Mouse (Mus musculus) liver, embryonic 14.5 days (tissue): ENCODE results near the gene Miip. TPM values are rescaled to one million over a fixed set of nuclear protein-coding genes. Genes with fewer than 3 reads are reported as not detected.

Experiments used
- ATAC-seq: fragments of 200-750 bp; cut with Nextera tagmentation; 2 replicates; pipeline ENCODE4 v1.8.0; 2017; ENCODE audit warnings: moderate number of reproducible peaks, mild to moderate bottlenecking, moderate library complexity; ENCODE audit not compliant: insufficient read depth
- DNase-seq, 3 experiments: peaks; one replicate each; pipeline ENCODE4 v3.0.0-alpha.2; 2012 to 2013; ENCODE audit warnings: low read depth in 3 of 3, low spot score in 3 of 3
- H3K27ac ChIP-seq: fragments of 300-500 bp; sonication (generic); 2 replicates; pipeline ENCODE4 v1.5.1; 2014; ENCODE audit warnings: moderate library complexity, mild to moderate bottlenecking, control low read depth, inconsistent platforms
- H3K27me3 ChIP-seq: fragments of 300-500 bp; sonication (generic); 2 replicates; pipeline ENCODE4 v1.6.1; 2014; ENCODE audit warnings: mild to moderate bottlenecking, low read length, moderate library complexity; ENCODE audit not compliant: control insufficient read depth, insufficient read depth
- H3K36me3 ChIP-seq: fragments of 300-500 bp; sonication (generic); replicated peaks from 2 replicates; pipeline ENCODE4 v1.6.1; 2014; ENCODE audit warnings: low read depth; ENCODE audit not compliant: control insufficient read depth, insufficient read depth
- H3K4me1 ChIP-seq, 2 experiments: fragments of 200-500 bp in 1 of 2; fragments of 300-500 bp in 1 of 2; sonication (generic) in 1 of 2; replicated peaks; 2 replicates each; pipeline ENCODE4 v1.6.1; 2012 to 2014; ENCODE audit warnings: antibody characterized with exemption in 1 of 2, inconsistent platforms in 1 of 2, low read length in 1 of 2; ENCODE audit not compliant: control insufficient read depth in 2 of 2, insufficient read depth in 2 of 2
- H3K4me2 ChIP-seq: fragments of 300-500 bp; sonication (generic); 2 replicates; pipeline ENCODE4 v1.6.1; 2014; ENCODE audit warnings: low read depth, mild to moderate bottlenecking, control low read depth, moderate library complexity
- H3K4me3 ChIP-seq, 2 experiments: fragments of 200-500 bp in 1 of 2; fragments of 300-500 bp in 1 of 2; sonication (generic) in 1 of 2; 2 replicates each; pipeline ENCODE4 v1.5.1; 2012 to 2014; ENCODE audit warnings: low read depth in 2 of 2, low read length in 2 of 2, mild to moderate bottlenecking in 2 of 2, control low read depth in 1 of 2, inconsistent platforms in 1 of 2, moderate library complexity in 1 of 2; ENCODE audit not compliant: insufficient read depth in 1 of 2
- H3K9ac ChIP-seq: fragments of 300-500 bp; sonication (generic); replicated peaks from 2 replicates; pipeline ENCODE4 v1.6.1; 2014; ENCODE audit warnings: mild to moderate bottlenecking, control low read depth, moderate library complexity
- H3K9me3 ChIP-seq: fragments of 300-500 bp; sonication (generic); 2 replicates; pipeline ENCODE4 v1.6.1; 2016; ENCODE audit warnings: low read length, mixed read lengths; ENCODE audit not compliant: control insufficient read depth
- CTCF ChIP-seq: IDR thresholded peaks from 2 replicates; pipeline ENCODE4 v1.5.1; 2016; ENCODE audit warnings: antibody characterized with exemption, low read depth, control low read depth
- EP300 ChIP-seq: IDR thresholded peaks from 2 replicates; pipeline ENCODE4 v1.6.1; 2016; ENCODE audit warnings: antibody characterized with exemption, low read depth
- WGBS: fragments of 180-500 bp; shearing (Covaris S2); extraction: QIAGEN DNeasy Blood & Tissue Kit; methylation state at CpG from one replicate; pipeline ENCODE4 v1.1.7; 2014; ENCODE audit not compliant: insufficient replicate concordance; 5-methylcytosine and 5-hydroxymethylcytosine counted together
- polyA plus RNA-seq, 2 experiments: library from polyadenylated mRNA; depleted of rRNA in 1 of 2; stranded (reverse) in 1 of 2; unstranded in 1 of 2; fragments of >200 nt; fragmentation: Nextera tagmentation in 1 of 2; extraction: Ambion mirVana in 1 of 2; gene quantifications; 2 replicates each; pipeline versions ENCODE4 v1.2.1 to v1.2.3; 2012 to 2014

Gene Miip
- polyA plus RNA-seq (2012; rRNA removed) (33.8 and 36.0 TPM in 2 replicates), polyA plus RNA-seq (2014; fragmentation: Nextera tagmentation; extraction: Ambion mirVana) (18.5 and 21.8 TPM in 2 replicates)

GRCm38 (mm10) chr4:147868450-147869031 lies at the start of gene Miip, which contains the start of gene Fv1:
Gene Miip (minus strand): TSS chr4:147868816.
Gene Fv1 (plus strand): TSS chr4:147868979.
- Histone ChIP-seq H3K27me3 (no peaks in the 10 kb centered on the region), H3K27ac (peak within 1 kb of the TSS; percentile 77), H3K9me3 (no peaks in the 10 kb centered on the region), H3K9ac (peak within 1 kb of the TSS; percentile 93), H3K36me3 (peaks cover 8% of the 10 kb centered on the region), H3K4me3 (peak within 1 kb of the TSS; percentile 89 to 94), H3K4me2 (peak within 1 kb of the TSS; percentile 96), H3K4me1 (peaks cover 14 to 26% of the 10 kb centered on the region in 2 experiments)
- ATAC-seq (peak; percentile 97), DNase-seq (peak; percentile 95 to 99 (median 97))
- WGBS = 0% methylated on average over 27 of the region's 30 CpGs
- TF ChIP-seq EP300 (no peak; the same call in 1 of the 2 replicates), CTCF (peak; percentile 14; the same call in 1 of the 2 replicates)

- H3K27me3 ChIP-seq = no peaks in the 10 kb centered on the region
- H3K4me3 ChIP-seq = no peak overlapping the region
- no peak overlapping the region for H3K4me2 ChIP-seq
- H3K4me1 ChIP-seq = peaks cover 0 to 4% of the 10 kb centered on the region in 2 experiments; a peak in 3 of 4 replicates
- no peak overlapping the region for H3K9ac ChIP-seq
- TF ChIP-seq EP300 (no peak), CTCF (no peak)
- 73% methylated on average over 5 of the region's 5 CpGs for WGBS
- ATAC-seq = no peak
- no peak overlapping the region for H3K27ac ChIP-seq
- H3K36me3 ChIP-seq = no peaks in the 10 kb centered on the region; the same call in 1 of the 2 replicates
- DNase-seq = no peak
- H3K9me3 ChIP-seq = no peaks in the 10 kb centered on the region
These were observed 40.9 kb upstream of the Miip start for GRCm38 (mm10) chr4:147909486-147909885.

- Histone ChIP-seq H3K27me3 (no peaks in the 10 kb centered on the region), H3K9ac (no peak overlapping the region), H3K4me3 (no peak overlapping the region), H3K36me3 (peaks cover 5% of the 10 kb centered on the region; the same call in 1 of the 2 replicates), H3K4me1 (peaks cover 6 to 11% of the 10 kb centered on the region in 2 experiments; a peak in 3 of 4 replicates), H3K4me2 (no peak overlapping the region), H3K27ac (no peak overlapping the region), H3K9me3 (no peaks in the 10 kb centered on the region)
- WGBS = 80% methylated on average over 5 of the region's 5 CpGs
- ATAC-seq (no peak), DNase-seq (no peak)
- TF ChIP-seq CTCF = no peak
- TF ChIP-seq EP300 = no peak
These were observed 37.6 kb upstream of the Miip start for GRCm38 (mm10) chr4:147906230-147906629.

- H3K27ac ChIP-seq = no peak overlapping the region
- peak overlapping the region; percentile 89 to 93 for H3K4me3 ChIP-seq
- TF ChIP-seq CTCF (no peak), EP300 (no peak)
- no peaks in the 10 kb centered on the region for H3K9me3 ChIP-seq
- DNase-seq (peak in 2 of 3 experiments; percentile 11 to 23), ATAC-seq (peak; percentile 0; the same call in 1 of the 2 replicates)
- peaks cover 5% of the 10 kb centered on the region; the same call in 1 of the 2 replicates for H3K36me3 ChIP-seq
- 0% methylated on average over 8 of the region's 8 CpGs for WGBS
- H3K27me3 ChIP-seq = no peaks in the 10 kb centered on the region
- H3K9ac ChIP-seq = peak overlapping the region; percentile 90
- peak overlapping the region; percentile 71 for H3K4me2 ChIP-seq
- peaks cover 6 to 11% of the 10 kb centered on the region in 2 experiments; a peak in 3 of 4 replicates for H3K4me1 ChIP-seq
These were observed 36.6 kb upstream of the Miip start for GRCm38 (mm10) chr4:147905090-147905659.
